Mouse (Mus musculus) megakaryocyte progenitor cell, adult 5-6 weeks (primary cell): ENCODE measurements around the gene Wdhd1. TPM values are rescaled to one million over a fixed set of nuclear protein-coding genes. Genes with fewer than 3 reads are reported as not detected.

ENCODE experiments used
- total RNA-seq, 2 experiments: library from RNA; stranded (forward) in 1 of 2; stranded (reverse) in 1 of 2; fragments of 157-497, 149-512 nt in 1 of 2; fragments of 200-1000 nt in 1 of 2; gene quantifications; 2 replicates each; pipeline versions ENCODE4 v1.2.3 to v1.2.4; 2015 to 2017

Gene Wdhd1
- total RNA-seq, 2 experiments from 2014 or later: 48.8 to 105 TPM

Other genes starting within 250 kb of the Wdhd1 start
- 1.9 and 2.6 TPM in 2 replicates for gene Gch1, start 87.4 kb downstream of the Wdhd1 start, total RNA-seq (2015)
- gene Gch1, start 87.4 kb downstream of the Wdhd1 start, total RNA-seq (2017): 1.7 TPM in 2 replicates
- 22.5 and 24.1 TPM in 2 replicates for gene Socs4, start 74 bp upstream of the Wdhd1 start, total RNA-seq (2015)
- gene Socs4, start 74 bp upstream of the Wdhd1 start, total RNA-seq (2017): 16.1 and 34.4 TPM in 2 replicates
- gene Mapk1ip1l, start 21.4 kb upstream of the Wdhd1 start, total RNA-seq (2015): 76.4 and 79.4 TPM in 2 replicates
- 40.0 and 56.4 TPM in 2 replicates for gene Mapk1ip1l, start 21.4 kb upstream of the Wdhd1 start, total RNA-seq (2017)
- 26.1 and 43.8 TPM in 2 replicates for gene Lgals3, start 90.9 kb upstream of the Wdhd1 start, total RNA-seq (2015)
- gene Lgals3, start 90.9 kb upstream of the Wdhd1 start, total RNA-seq (2017): 4.8 and 12.0 TPM in 2 replicates
- 44.2 and 53.5 TPM in 2 replicates for gene Dlgap5, start 141.6 kb upstream of the Wdhd1 start, total RNA-seq (2015)
- gene Dlgap5, start 141.6 kb upstream of the Wdhd1 start, total RNA-seq (2017): 75.3 and 77.0 TPM in 2 replicates
- gene Fbxo34, start 173.6 kb upstream of the Wdhd1 start, total RNA-seq (2015): 11.0 and 11.4 TPM in 2 replicates
- 16.1 and 22.6 TPM in 2 replicates for gene Fbxo34, start 173.6 kb upstream of the Wdhd1 start, total RNA-seq (2017)